Mouse (Mus musculus) brain, embryonic 14.5 days (tissue): Measurements from ENCODE around the gene Gm11937.

ENCODE experiments used
- CTCF ChIP-seq: fragments of 200-500 bp; IDR thresholded peaks from 2 replicates; pipeline ENCODE4 v1.5.1; 2012; ENCODE audit warnings: inconsistent platforms, mild to moderate bottlenecking, moderate library complexity, borderline replicate concordance; ENCODE audit not compliant: insufficient read depth, insufficient read length; ENCODE audit errors: extremely low read depth
- POLR2A ChIP-seq: fragments of 200-500 bp; IDR thresholded peaks from 2 replicates; pipeline ENCODE4 v1.6.1; 2012; ENCODE audit warnings: mild to moderate bottlenecking, inconsistent platforms, borderline replicate concordance; ENCODE audit not compliant: poor library complexity, insufficient read depth, insufficient read length, severe bottlenecking; ENCODE audit errors: extremely low read depth

DNA sequence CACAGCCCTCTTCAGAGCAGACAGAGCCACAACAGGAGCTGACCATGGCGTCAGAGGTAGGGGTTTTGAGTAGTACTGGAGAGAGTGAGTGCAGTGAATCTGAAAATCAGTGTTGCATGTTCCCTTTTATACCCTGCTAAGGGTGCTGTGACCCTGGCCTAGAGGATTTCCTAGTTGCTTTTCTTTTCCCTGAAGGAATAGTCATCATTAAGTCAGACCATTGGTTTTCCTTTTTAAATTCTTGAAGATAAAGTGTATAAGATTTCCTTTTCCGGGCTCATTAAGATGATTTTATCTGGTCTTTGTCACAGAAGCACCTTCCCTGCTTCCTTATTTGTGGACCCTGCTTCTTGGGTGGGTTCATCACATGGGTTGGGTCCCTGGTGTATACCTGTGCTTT lies 40.1 kb upstream of the Gm11937 start, which contains the start of gene Gm11555:
- TF ChIP-seq CTCF (no peak), POLR2A (no peak)
